Mouse (Mus musculus): ENCODE measurements around the gene Pnpla2. TPM values are rescaled to one million over a fixed set of nuclear protein-coding genes. Genes with fewer than 3 reads are reported as not detected.

Pnpla2 gene
- polyA plus RNA-seq, 1 experiment from 2014 or later = 45.7 TPM

- 48% methylated on average over 2 of the region's 2 CpGs for WGBS
- peak overlapping the region; percentile 85 for H3K9ac ChIP-seq (ENCODE audit: low read depth, low read length)
- no peak for ATAC-seq
- peaks cover 31% of the 10 kb centered on the region for H3K4me1 ChIP-seq (ENCODE audit: control insufficient read depth, insufficient read depth, low read length)
- H3K36me3 ChIP-seq (ENCODE audit: control insufficient read depth, insufficient read depth, low read length) = peaks cover 15% of the 10 kb centered on the region
- H3K9me3 ChIP-seq (ENCODE audit: control insufficient read depth, low read length) = no peaks in the 10 kb centered on the region
- peak overlapping the region; percentile 43 for H3K27ac ChIP-seq (ENCODE audit: low read length)
- H3K4me2 ChIP-seq (ENCODE audit: low read depth, low read length) = peak overlapping the region; percentile 94
- H3K27me3 ChIP-seq (replicated peaks; ENCODE audit: control insufficient read depth, insufficient read depth, low read length) = no peaks in the 10 kb centered on the region
- H3K4me3 ChIP-seq (ENCODE audit: low read length) = peak overlapping the region; percentile 75
Observed at GRCm38 (mm10) chr7:141436523-141436892, 18.5 kb upstream of the Pnpla2 start.

DNA sequence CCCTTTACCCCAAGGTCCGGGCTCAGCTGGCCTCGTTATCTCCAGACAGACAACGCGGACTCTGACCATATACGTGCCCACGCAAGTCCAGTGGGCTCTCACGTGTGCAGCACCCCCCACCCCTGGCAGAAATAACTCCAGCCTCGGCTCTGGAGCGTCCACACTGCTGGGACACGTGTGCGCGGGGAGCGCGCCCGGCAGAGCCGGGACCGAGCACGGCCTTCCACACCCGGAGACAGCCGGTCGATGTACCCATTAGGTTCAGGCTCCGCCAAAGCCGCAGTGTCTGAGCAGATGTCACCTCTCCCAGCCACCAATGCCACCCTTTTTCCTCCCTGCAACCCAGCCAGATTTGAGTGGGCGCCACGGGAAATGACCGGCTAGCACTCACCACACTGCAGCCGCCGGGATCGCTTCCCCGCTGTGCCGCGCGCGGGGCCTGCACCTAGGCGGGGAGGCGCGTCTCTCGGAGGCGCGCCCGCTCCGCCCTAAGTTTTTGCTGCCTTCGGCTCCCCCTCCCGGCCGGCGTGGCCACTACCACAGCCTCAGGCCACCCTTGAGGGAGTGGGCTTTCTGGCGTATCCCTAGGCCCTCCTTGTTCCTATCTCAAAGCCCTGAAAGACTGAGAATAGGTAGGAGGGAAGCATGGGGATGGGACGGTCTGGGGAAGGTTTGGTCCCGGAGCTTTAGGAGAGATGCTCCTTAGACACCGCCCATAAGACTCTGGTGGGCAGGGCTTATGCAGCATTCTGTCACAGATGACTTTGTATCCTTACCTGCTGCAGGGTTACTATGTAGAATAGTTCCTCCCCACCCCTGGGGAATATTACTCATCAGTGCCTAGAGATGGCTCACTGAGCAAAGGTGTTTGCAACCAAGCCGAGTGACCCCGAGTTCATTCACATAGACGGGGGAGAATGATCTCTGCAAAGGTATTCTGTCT is 17.5 kb upstream of the Pnpla2 start, which contains the start of gene Slc25a22:
Slc25a22 (minus strand) TSS at position 715 of the 943 bp plus-strand sequence.
- 6% methylated on average over 50 of the region's 53 CpGs for WGBS
- Histone ChIP-seq H3K27me3 (replicated peaks; ENCODE audit: control insufficient read depth, insufficient read depth, low read length) (no peaks in the 10 kb centered on the region), H3K27ac (ENCODE audit: low read length) (peak within 1 kb of the TSS; percentile 43), H3K4me1 (ENCODE audit: control insufficient read depth, insufficient read depth, low read length) (peaks cover 35% of the 10 kb centered on the region), H3K9ac (ENCODE audit: low read depth, low read length) (peak within 1 kb of the TSS; percentile 85), H3K4me3 (ENCODE audit: low read length) (peak within 1 kb of the TSS; percentile 75), H3K4me2 (ENCODE audit: low read depth, low read length) (peak within 1 kb of the TSS; percentile 94), H3K36me3 (ENCODE audit: control insufficient read depth, insufficient read depth, low read length) (peaks cover 10% of the 10 kb centered on the region), H3K9me3 (ENCODE audit: control insufficient read depth, low read length) (no peaks in the 10 kb centered on the region)
- peak; percentile 82 for ATAC-seq

GRCm38 (mm10) chr7:141438201-141438968 is 16.6 kb upstream of the Pnpla2 start:
- ATAC-seq = no peak
- H3K36me3 ChIP-seq (ENCODE audit: control insufficient read depth, insufficient read depth, low read length) = peaks cover 9% of the 10 kb centered on the region
- WGBS = 90% methylated on average over 12 of the region's 12 CpGs
- H3K27me3 ChIP-seq (replicated peaks; ENCODE audit: control insufficient read depth, insufficient read depth, low read length) = no peaks in the 10 kb centered on the region
- H3K4me2 ChIP-seq (ENCODE audit: low read depth, low read length) = no peak overlapping the region
- peaks cover 44% of the 10 kb centered on the region for H3K4me1 ChIP-seq (ENCODE audit: control insufficient read depth, insufficient read depth, low read length)
- H3K9ac ChIP-seq (ENCODE audit: low read depth, low read length) = no peak overlapping the region; the same call in 1 of the 2 replicates
- no peak overlapping the region for H3K27ac ChIP-seq (ENCODE audit: low read length)
- H3K9me3 ChIP-seq (ENCODE audit: control insufficient read depth, low read length) = no peaks in the 10 kb centered on the region
- no peak overlapping the region for H3K4me3 ChIP-seq (ENCODE audit: low read length)

DNA sequence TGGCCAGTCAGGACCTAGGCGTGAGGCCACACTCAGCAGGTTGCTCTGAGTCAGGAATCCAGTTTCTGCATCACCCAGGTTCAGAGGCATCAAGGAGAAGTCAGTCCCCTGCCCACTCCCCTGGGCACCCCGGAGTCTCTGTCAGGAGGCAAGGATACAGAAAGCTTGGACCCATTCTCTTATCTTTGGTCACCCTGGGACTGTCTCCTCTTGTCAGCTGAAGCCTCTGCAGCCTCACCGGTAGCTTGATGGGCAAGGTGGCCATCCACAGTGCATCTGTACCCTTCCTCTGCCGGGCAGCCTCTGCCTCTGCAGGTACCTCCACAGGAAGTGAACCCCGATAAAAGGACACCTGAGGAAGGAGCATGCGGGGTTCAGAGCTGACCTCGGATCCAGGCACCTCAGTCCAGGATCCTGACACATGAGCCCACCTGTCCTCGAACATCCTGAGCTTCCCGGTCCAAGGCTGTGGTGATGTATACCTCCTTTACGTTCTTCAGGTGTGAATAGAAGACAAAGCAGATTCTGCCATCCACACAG is 15.8 kb upstream of the Pnpla2 start:
- Histone ChIP-seq H3K4me1 (ENCODE audit: control insufficient read depth, insufficient read depth, low read length) (peaks cover 42% of the 10 kb centered on the region), H3K9me3 (ENCODE audit: control insufficient read depth, low read length) (no peaks in the 10 kb centered on the region), H3K36me3 (ENCODE audit: control insufficient read depth, insufficient read depth, low read length) (peaks cover 5% of the 10 kb centered on the region; the same call in 1 of the 2 replicates), H3K9ac (ENCODE audit: low read depth, low read length) (no peak overlapping the region), H3K4me3 (ENCODE audit: low read length) (no peak overlapping the region), H3K27me3 (replicated peaks; ENCODE audit: control insufficient read depth, insufficient read depth, low read length) (no peaks in the 10 kb centered on the region), H3K27ac (ENCODE audit: low read length) (no peak overlapping the region), H3K4me2 (ENCODE audit: low read depth, low read length) (no peak overlapping the region)
- 95% methylated on average over 10 of the region's 10 CpGs for whole genome bisulfite sequencing
- no peak for ATAC-seq

DNA sequence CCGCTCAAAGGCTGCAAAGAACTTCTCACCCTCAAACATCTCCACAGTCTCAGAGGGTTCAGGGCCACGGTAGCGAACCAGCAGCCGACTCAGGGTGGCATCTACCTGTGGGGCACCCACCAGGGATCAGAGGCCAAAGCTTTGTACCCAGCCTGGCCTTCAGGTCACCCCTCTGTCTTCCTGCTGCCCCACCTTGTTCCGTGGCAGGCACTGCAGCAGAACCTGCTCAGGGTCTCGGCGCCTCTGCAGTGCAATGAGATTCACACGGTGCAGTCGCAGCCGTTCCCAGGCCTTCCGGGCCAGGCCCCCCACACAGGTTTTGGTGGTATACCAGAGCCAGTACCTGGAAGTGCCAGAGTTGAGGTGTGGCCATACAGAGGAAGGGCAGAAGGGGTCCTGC is 15.2 kb upstream of the Pnpla2 start:
- peaks cover 37% of the 10 kb centered on the region for H3K4me1 ChIP-seq (ENCODE audit: control insufficient read depth, insufficient read depth, low read length)
- peaks cover 5% of the 10 kb centered on the region; the same call in 1 of the 2 replicates for H3K36me3 ChIP-seq (ENCODE audit: control insufficient read depth, insufficient read depth, low read length)
- no peaks in the 10 kb centered on the region for H3K9me3 ChIP-seq (ENCODE audit: control insufficient read depth, low read length)
- no peak overlapping the region for H3K4me2 ChIP-seq (ENCODE audit: low read depth, low read length)
- no peaks in the 10 kb centered on the region for H3K27me3 ChIP-seq (replicated peaks; ENCODE audit: control insufficient read depth, insufficient read depth, low read length)
- no peak overlapping the region for H3K27ac ChIP-seq (ENCODE audit: low read length)
- no peak overlapping the region for H3K4me3 ChIP-seq (ENCODE audit: low read length)
- no peak overlapping the region for H3K9ac ChIP-seq (ENCODE audit: low read depth, low read length)
- WGBS = 95% methylated on average over 11 of the region's 11 CpGs
- no peak for ATAC-seq

- H3K9me3 ChIP-seq (ENCODE audit: control insufficient read depth, low read length) = no peaks in the 10 kb centered on the region
- peaks cover 30% of the 10 kb centered on the region for H3K4me1 ChIP-seq (ENCODE audit: control insufficient read depth, insufficient read depth, low read length)
- no peak overlapping the region for H3K4me3 ChIP-seq (ENCODE audit: low read length)
- no peak overlapping the region for H3K9ac ChIP-seq (ENCODE audit: low read depth, low read length)
- peaks cover 5% of the 10 kb centered on the region; the same call in 1 of the 2 replicates for H3K36me3 ChIP-seq (ENCODE audit: control insufficient read depth, insufficient read depth, low read length)
- ATAC-seq = no peak
- no peaks in the 10 kb centered on the region for H3K27me3 ChIP-seq (replicated peaks; ENCODE audit: control insufficient read depth, insufficient read depth, low read length)
- no peak overlapping the region for H3K4me2 ChIP-seq (ENCODE audit: low read depth, low read length)
- WGBS = 23% methylated on average over 6 of the region's 6 CpGs
- H3K27ac ChIP-seq (ENCODE audit: low read length) = no peak overlapping the region
Observed at GRCm38 (mm10) chr7:141440613-141441012, 14.4 kb upstream of the Pnpla2 start.

DNA sequence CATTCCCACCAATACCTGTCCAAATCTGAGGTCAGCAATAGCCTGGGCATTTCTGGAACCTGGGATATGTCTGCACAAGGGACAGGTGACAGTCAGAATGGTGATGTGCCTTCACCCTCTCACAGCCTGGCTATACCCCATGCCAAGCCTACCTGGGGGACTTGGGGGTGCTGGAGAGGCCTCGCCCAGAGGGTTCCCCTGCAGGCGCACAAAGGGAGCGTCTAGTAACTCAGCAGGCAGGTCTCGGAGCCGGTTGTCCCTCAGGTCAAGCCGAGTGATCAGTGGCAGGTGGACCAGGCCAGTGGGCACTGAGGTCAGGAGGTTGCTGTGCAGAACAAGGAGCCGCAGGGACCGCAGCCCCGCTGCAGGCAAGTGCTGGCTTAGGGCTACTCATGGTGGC is 13.5 kb upstream of the Pnpla2 start:
- Histone ChIP-seq H3K4me1 (ENCODE audit: control insufficient read depth, insufficient read depth, low read length) (peaks cover 23% of the 10 kb centered on the region), H3K4me2 (ENCODE audit: low read depth, low read length) (no peak overlapping the region), H3K9ac (ENCODE audit: low read depth, low read length) (peak overlapping the region; percentile 71; the same call in 1 of the 2 replicates), H3K27ac (ENCODE audit: low read length) (no peak overlapping the region), H3K27me3 (replicated peaks; ENCODE audit: control insufficient read depth, insufficient read depth, low read length) (no peaks in the 10 kb centered on the region), H3K9me3 (ENCODE audit: control insufficient read depth, low read length) (no peaks in the 10 kb centered on the region), H3K4me3 (ENCODE audit: low read length) (no peak overlapping the region), H3K36me3 (ENCODE audit: control insufficient read depth, insufficient read depth, low read length) (peaks cover 5% of the 10 kb centered on the region; the same call in 1 of the 2 replicates)
- 88% methylated on average over 9 of the region's 9 CpGs for WGBS
- no peak for ATAC-seq

- peak overlapping the region; percentile 71 for H3K9ac ChIP-seq (ENCODE audit: low read depth, low read length)
- no peaks in the 10 kb centered on the region for H3K27me3 ChIP-seq (replicated peaks; ENCODE audit: control insufficient read depth, insufficient read depth, low read length)
- H3K4me1 ChIP-seq (ENCODE audit: control insufficient read depth, insufficient read depth, low read length) = peaks cover 21% of the 10 kb centered on the region
- H3K9me3 ChIP-seq (ENCODE audit: control insufficient read depth, low read length) = no peaks in the 10 kb centered on the region
- ATAC-seq = no peak
- WGBS = 90% methylated on average over 13 of the region's 13 CpGs
- peak overlapping the region; percentile 64; the same call in 1 of the 2 replicates for H3K4me3 ChIP-seq (ENCODE audit: low read length)
- no peak overlapping the region for H3K27ac ChIP-seq (ENCODE audit: low read length)
- peak overlapping the region; percentile 97 for H3K4me2 ChIP-seq (ENCODE audit: low read depth, low read length)
- H3K36me3 ChIP-seq (ENCODE audit: control insufficient read depth, insufficient read depth, low read length) = peaks cover 5% of the 10 kb centered on the region; the same call in 1 of the 2 replicates
Observed at GRCm38 (mm10) chr7:141442199-141442598, 12.8 kb upstream of the Pnpla2 start.

Data from intestine, embryonic 16.5 days (tissue).